Mouse (Mus musculus) lung, postnatal 14 days (tissue): Measurements from ENCODE around the gene Pitpnc1.
"Not testable (repeated sequence)": the region's sequence is repeated elsewhere in the genome, so short reads cannot be mapped to it uniquely, and the experiment has no call there.

Experiments
- DNase-seq: peaks from one replicate; pipeline ENCODE4 v3.0.0; 2021

Pitpnc1 gene

GRCm38 (mm10) chr11:107470521-107471041 is at the start of gene Pitpnc1:
Pitpnc1 (minus strand) TSS chr11:107470699.
- DNase-seq: peak; percentile 89

- no peak for DNase-seq
Measured at GRCm38 (mm10) chr11:107518645-107519429, 48.3 kb upstream of the Pitpnc1 start.

- no peak for DNase-seq
Measured at GRCm38 (mm10) chr11:107516387-107516786, 45.9 kb upstream of the Pitpnc1 start.

DNA sequence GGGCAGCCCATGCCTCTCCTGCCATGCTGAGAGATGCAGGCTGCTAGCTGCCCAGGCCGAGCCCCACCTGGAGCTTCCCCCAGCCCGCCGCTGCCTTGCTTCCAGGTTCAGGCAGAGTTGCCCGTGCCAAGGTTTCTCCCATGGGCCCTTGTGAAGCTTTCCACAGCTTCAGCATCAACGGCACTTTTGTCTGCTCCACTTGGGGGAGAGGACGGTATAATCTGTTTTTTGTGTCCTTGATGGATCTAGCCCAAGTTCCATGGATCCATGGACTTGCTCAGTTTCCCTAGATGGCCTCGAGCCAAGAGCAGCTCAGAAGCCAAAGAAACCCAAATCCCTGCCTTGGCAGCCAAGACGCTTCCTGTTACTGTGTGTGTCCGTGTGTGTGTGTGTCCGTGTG is 42.5 kb upstream of the Pitpnc1 start:
- DNase-seq: no peak

DNA sequence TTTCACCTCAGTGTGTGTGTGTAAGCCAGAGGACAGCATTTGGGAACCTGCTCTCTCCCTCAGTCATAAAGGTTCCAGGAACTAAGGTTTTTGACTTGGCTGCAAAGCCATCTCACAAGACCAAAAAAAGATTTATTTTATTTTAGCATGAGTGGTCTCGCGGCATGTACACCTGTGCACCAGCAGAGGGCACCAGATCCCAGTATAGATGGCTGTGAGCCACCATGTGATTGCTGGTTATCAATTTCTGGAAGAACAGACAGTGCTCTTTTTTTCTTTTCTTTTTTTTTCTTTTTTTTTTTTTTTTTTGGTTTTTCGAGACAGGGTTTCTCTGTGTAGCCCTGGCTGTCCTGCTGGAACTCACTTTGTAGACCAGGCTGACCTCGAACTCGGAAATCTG is 41.5 kb upstream of the Pitpnc1 start:
- DNase-seq: peak; percentile 78

DNA sequence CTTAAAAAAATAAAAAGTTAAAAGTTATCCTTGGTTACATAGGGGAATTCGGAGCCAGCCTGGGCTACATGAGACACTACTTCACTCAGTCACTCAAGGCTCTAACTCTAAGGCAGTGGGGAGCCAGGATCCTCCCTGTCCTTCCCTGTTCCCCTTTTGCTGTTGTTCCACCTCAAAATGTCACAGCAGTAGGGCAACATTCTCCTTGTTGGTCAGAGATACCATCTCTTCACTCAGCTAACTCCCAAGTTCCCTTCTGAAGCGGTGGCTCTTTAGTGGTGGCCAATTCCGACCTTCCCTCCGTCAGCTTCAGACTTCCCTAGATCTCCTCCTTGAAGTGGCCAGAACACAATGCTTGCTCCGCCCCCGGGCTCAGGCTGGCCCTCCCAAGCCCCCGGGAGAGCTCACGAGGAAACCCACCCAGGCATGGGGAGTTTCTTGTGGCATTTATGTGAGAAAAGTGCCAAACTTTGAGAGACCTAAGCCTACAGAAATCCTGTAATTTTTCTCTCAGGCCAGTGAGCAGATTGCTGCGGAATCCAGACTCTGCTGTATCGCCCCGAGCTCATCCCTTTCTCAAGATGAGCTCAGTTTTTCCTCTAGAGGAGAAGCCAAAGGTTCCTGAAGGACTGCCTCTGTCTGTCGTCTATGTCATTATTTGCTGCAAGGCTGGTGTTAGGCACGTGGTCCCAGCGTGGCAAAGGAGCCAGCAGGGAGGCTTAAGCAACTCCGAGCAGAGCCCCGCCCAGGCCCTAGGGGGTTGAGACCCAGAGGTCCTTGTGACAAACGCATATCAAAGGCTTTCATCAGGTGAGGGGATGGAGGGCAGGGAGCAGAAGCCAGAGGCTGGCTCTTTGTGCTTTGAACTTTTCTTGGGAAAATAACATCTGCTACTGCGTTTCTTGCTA is 40.1 kb upstream of the Pitpnc1 start:
- DNase-seq: peak; percentile 44

GRCm38 (mm10) chr11:107509631-107510338 is 39.3 kb upstream of the Pitpnc1 start:
- DNase-seq: no peak

- no peak for DNase-seq
Measured at GRCm38 (mm10) chr11:107506260-107506659, 35.8 kb upstream of the Pitpnc1 start.

DNA sequence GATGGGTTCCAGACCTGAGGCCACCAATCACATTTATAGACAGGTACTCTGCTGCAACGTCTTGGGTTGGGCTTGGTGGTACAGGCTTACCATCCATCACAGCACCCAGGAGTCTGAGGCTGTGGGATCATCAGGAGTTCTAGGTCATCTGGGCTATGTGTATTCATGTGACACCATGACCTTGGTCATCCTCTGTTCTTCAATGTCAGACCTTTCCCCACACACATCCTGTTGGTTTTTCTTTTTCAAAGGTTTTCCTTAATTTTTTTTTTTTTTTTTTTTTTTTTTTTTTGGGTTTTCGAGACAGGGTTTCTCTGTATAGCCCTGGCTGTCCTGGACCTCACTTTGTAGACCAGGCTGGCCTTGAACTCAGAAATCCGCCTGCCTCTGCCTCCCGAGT is 33.9 kb upstream of the Pitpnc1 start:
- DNase-seq: not testable (repeated sequence)

DNA sequence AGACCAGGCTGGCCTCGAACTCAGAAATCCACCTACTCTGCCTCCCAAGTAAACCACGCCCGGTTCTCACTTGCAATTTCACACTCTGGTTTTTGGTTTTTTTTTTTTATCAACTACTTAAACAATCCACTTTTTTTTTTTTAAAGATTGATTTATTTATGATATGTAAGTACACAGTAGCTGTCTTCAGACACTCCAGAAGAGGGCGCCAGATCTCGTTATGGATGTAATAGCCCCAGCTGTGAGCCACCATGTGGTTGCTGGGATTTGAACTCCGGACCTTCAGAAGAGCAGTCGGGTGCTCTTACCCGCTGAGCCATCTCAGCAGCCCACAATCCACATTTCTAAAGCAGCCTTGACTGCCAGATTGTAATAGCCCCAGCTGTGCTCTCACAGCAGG is 32.3 kb upstream of the Pitpnc1 start:
- no peak for DNase-seq

DNA sequence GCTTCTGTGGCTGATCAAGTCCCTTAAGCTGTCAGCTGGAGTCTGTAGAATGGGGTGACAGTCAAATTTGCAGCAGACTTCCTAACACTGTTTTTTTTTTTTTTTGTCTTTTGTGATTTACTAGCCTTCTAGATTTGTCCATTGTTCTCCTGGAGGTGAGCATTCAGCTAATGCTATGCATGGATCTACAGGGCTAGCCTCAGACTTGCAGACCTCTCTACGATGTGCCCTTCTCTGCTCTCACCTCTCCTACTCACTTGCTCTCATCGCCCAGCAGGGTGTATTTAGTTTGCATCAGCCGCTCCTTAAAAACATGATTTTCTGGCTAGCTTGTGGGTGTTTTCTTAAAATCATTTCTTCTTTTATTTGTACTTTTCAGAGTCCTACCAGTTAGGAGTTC is 13.8 kb upstream of the Pitpnc1 start:
- no peak for DNase-seq

DNA sequence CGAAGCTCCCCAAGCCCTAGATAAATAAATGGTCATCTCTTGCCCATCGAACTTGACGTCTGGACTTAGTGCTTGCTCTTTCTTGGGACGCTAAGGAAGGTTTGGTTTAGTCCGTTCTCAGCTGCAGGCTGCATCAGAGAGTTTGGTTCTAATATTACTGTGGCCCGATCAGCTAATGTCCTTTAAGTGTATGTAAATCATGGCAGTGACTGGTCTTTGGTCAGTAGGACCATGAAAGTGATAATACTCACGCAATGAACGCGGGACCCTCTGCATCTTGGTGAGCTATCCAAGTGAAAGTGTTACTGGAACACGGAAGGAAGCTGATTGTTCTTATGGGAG is 9.3 kb upstream of the Pitpnc1 start:
- DNase-seq: no peak

GRCm38 (mm10) chr11:107479053-107479861 is 8.8 kb upstream of the Pitpnc1 start, which contains the start of gene Psmd12:
Psmd12 (plus strand) TSS chr11:107479484.
- DNase-seq: peak; percentile 97

- peak; percentile 56 for DNase-seq
Measured at GRCm38 (mm10) chr11:107473137-107473820, 2.8 kb upstream of the Pitpnc1 start.

DNA sequence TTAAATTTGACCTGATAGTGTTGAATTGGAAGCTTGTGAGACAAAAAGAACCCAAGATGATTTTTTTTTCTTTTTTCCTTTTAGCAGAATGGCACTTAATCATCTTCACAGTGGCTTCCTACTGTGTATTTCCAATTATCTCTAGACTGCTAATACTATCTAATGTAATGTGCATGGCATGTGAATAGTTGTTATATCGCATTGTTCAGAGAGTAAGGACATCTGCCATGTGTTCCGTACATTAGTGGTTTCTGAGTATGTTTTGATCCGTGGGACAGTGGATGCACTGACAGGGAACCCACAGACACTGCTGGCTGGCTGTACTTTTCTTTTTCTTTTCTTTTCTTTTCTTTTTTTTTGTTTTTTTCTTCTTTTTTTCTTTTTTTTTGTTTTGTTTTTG is 1.8 kb upstream of the Pitpnc1 start:
- no peak for DNase-seq

DNA sequence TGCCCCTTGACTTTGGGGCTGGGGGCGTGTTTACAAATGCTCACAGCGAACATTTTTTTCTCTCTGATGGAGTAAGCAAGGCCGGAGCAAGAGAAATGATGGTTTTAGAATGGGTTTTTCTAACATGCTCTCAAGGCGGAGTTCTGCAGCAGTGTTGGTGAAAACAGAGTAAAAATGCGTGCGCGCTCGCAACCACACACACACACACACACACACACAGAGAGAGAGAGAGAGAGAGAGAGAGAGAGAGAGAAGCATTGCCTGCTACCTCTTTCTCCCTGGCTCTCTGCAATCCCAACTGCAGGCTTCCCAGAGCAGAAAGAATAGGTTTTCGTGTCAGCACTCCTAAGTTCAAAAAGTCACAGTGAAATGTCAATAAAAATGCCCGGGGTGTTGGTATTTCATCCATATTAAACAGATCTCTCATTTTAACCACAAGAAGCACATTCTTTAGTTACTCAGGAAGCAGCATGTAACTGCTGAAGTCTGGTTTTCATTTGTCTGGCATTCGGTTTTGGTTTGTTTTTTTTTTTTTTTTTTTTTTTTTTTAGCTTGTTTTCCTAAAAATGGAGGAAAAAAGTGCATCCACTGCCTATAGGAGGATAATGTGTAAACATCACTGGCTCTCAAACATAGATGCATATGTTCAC is 697 bp upstream of the Pitpnc1 start:
- no peak for DNase-seq

GRCm38 (mm10) chr11:107469523-107470371 is 752 bp downstream of the Pitpnc1 start:
- peak; percentile 59 for DNase-seq

- DNase-seq: peak; percentile 80
Measured at GRCm38 (mm10) chr11:107469031-107469522, 1.4 kb downstream of the Pitpnc1 start.

GRCm38 (mm10) chr11:107468252-107469030 is 2.1 kb downstream of the Pitpnc1 start:
- no peak for DNase-seq
